Mouse (Mus musculus) retina, postnatal 7 days (tissue): ENCODE measurements at regions not wholly inside any gene's neighbourhood (a gene's known extent, or its start where the extent isn't known, plus 50 kb on each side); places are given as distances from the start of the nearest gene placed in this dataset.

ENCODE experiments used
- DNase-seq: peaks from one replicate; pipeline ENCODE4 v3.0.0-alpha.2; 2012; ENCODE audit warnings: low read depth, low spot score

- peak; percentile 54 for DNase-seq
Observed at GRCm38 (mm10) chr10:99641784-99642183, 117.7 kb downstream of the Csl start.

GRCm38 (mm10) chr10:99642201-99642827 lies 117.1 kb downstream of the Csl start:
- no peak for DNase-seq

DNA sequence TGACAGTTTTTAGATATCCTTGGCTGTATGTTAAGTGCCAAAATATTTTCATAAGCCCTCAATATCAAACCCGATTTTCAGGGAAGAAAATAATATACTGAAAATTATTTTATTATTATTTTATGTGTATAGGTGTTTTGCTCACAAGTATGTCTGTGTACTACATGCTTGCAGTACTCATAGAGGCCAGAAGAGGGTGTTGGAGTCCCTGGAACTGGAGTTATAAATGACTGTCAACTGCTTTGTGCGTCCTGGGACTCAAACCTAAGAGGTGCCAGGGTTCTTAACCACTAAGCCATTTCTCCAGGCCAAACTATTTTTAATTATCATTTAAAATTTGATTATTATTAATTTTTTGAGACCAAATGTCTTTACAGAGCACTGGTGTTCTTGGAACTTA lies 114.5 kb downstream of the Csl start:
- no peak for DNase-seq

DNA sequence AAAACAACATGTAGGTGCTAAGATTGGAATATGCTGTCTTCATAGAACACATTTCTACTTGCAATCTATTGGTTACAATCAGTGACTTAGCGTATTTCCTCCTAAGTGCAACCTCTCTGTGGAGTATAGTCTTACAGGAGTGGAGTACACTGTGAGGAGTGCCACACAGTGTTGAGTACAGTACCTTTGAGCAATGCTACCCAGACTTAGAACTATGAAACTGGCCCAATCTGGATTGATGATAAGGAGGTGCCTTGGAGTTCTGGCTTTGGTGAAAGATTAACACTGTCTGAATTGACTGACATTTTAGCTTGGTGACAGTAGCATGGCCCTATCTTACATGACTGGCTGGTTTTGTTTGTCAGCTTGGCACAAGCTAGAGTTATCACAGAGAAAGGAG lies 107.4 kb downstream of the Csl start:
- DNase-seq: no peak

DNA sequence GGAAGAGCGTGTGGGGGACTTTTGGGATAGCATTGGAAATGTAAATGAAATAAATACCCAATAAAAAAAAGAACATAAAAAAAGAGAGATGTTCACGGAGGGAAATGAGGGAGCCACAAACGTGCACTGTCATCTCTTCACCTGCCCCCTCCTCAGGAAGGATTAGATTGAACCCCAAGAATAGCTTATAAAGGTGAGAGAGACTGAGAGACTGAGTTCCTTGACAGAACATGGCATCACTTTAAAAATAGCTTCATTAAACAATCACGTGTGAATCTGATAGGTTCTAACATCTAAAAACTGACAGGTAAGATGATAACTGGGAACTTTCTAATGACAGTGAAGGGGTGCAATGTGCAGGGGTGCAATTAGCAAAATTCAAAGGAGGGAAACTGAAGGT lies 105.2 kb downstream of the Csl start:
- DNase-seq: no peak

DNA sequence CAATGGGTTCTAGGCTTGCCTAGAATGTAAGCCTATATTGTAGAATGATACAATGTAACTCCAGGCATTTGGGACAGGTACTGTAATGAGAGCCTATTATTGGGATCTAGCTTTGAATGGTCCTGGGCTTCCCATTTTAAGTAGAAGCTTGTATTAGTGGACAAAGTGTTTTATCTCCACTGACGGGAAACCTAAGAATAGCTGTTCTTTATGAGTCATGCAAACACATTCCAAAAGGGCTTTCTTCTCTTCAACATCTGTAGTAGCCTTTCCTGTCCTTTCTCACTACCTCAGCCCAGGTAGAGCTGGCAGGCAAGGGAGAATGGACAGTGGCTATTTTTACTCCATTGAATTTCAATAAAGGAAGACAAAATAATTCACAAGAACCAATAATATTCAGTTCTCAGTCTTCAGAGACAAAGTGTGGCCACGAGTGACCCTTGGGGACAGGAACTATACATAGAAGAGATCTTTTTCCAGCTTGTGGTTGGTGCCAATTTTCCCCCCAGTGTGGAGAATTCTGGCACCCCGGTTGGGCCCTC lies 82.8 kb downstream of the Csl start:
- DNase-seq: no peak

DNA sequence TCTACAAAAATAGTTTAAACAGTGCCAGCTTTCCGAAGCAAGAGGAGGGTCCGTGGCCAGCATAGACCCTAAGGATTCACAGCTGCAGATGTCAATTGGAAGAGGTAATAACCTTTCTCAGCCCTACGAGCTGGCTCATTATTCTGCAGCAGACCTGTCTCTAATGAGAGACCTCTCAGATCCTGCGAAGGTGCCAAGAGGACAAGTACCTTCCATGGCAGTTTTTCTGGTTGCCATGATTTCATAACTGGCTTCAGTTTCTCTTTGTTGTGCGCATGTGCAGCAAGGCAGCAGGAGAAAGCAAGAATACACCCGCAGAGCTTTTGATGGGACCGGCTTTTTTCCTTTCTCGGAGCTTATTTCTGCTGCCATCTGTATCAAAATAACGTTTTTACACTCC lies 81.4 kb downstream of the Csl start:
- no peak for DNase-seq

- no peak for DNase-seq
Observed at GRCm38 (mm10) chr10:99679813-99680212, 79.6 kb downstream of the Csl start.

DNA sequence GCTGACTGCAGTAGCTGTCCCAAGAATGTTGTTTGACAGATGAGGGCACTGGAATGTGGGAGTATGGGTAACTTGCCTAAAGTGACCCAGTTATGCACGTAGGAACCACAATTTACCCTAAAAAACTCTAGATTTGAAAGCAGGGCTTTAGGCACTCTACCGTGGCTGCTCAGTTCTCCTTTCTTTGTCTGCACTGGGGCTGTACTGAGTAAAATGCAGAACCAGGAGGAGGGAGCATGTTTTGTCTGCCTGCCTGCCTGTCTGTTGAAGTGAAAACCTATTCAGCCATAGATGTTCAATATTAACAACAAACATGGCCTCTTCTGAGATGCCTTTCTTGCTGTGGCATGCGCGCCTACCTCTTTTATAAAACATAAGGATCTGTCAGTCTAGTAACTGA lies 77.5 kb downstream of the Csl start:
- no peak for DNase-seq

DNA sequence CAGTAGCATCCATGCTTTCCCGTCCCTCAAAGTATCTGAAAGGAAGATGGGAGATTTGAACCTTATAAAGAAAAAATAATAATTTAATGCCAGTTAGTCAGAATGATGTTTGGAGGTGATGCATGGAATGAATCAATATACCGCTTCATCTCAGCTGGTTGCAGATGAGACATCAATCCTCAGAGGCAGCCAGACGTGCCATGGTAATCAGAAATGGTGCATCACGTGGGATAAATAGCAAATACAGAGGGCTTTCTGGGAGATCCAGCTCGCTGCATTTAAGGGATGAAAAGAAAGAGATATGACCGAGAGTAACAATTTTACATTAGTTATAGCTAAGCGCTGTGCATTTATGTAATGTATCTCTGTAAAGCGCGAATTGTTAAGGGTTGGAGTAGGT lies 77.1 kb downstream of the Csl start:
- DNase-seq: no peak

DNA sequence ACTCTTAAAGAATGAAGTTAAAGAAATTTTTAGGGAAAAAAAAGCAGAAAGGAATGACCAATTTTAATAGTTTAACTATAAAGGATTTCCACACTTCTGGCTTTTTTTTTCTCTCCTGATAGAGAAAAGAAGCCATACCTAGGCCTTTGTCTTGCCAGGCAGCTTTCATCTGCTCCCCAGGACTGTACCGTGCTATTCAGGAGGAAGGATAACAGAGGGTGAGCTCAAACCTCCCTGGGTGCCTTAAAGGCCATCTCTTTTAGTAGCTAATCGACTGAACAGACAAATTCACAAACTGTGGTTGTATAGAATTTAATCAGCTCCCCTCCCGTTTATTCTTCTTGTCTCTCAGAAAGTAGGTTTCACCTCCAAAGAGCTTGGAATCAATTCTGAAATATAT lies 76.1 kb downstream of the Csl start:
- no peak for DNase-seq

DNA sequence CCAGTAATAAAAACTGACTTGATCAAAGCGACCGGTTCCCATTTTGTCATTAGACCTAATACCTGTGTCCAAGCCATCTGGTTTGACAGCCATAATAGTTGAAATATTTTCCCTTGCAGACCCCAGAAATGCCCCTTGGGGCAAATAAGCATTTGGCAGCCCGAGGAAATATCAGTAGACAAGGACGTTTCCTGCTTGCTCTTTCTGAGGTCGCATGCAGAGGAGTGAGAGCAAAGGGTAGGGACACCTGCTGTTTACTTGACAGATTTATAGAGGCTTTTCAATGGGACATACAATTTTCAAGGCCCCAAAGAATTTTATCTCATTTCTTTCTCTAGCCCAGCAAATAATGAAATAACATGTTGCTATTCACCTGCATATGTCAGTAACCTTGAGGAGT lies 73.5 kb downstream of the Csl start:
- DNase-seq: no peak

GRCm38 (mm10) chr10:99687011-99687410 lies 72.4 kb downstream of the Csl start:
- DNase-seq: no peak

DNA sequence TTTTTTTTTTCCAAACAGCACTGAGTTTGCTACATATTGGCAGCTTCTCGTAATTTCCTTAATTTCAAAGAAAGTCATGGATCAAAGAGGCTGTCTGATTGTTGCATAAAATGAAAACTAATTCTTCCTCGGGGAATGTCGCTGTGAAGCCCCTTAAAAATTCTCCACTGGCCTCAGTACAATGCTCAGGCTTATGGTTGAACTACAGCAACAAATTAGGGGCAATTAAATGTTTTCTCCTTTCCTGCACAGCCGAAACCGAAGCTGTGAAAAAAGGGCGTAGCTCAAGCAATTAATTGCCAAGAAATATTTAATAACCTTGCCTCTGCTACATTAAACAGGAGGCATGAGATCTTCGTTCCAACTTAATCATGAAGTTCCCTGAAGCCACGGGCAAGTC lies 61.8 kb downstream of the Csl start:
- DNase-seq: no peak

DNA sequence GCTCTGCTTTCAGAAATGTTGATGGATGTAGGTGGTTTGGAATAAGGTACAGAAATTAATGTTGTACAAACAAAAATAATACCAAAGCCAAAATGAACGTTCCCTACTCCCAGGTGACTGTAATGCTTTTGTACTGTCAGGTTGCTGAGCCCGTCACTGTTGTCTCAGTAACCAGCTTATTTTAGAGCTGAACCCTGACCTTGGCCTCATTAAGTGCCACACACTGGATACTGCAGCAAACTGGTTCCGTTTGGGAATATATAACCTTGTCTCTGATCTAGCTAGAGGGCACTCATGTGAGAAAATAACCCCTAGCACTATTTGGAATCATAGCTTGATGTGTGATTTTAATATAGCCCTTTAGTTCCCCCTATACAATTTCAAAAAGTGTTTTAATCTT lies 60.0 kb downstream of the Csl start:
- no peak for DNase-seq

GRCm38 (mm10) chr10:99700052-99700777 lies 59.2 kb downstream of the Csl start:
- DNase-seq: no peak
